Comparison of ENCODE assay signal across 7 mouse cellular contexts in the genomic region with DNA sequence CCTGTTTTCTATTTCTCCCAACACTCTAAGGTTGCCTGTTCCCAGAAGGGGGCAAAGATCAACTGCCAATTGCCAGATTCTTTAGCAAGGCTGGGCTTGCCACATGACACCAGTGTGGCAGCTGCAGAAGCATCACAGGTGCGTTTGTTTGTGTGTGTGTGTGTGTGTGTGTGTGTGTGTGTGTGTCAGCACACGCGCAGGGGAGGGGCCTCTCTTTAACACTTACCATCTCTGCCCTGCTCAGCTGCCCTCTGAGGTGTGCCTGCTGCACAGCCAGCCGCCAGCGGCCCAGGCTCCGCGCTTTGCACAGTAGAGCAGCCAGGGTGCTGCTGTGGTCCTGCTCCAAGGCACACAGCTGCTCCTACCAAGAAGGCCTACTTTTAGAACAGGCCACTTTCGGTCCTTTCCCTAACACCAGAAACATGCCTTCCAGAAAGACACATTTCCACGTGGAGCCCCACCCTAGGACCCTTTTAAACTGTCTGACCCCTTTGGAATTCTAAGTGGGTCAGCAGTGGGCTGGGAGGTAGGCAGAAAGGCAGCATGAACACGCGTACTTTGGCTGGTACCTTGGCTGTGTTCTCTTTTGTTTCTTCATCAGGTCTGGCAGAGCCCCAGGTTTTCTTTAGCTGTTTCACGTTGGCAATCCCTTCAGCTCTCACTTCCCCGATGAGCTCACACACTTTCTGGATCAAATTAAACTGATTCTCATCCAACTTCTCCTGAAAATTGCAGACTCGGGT. TPM values are rescaled to one million over a fixed set of nuclear protein-coding genes. Genes with fewer than 3 reads are reported as not detected.
A peak's percentile ranks its signal among the peaks of the same experiment; 100 is the strongest.
DNase-seq lines count a peak whose midpoint lies in the region; ATAC-seq and TF ChIP-seq lines count a peak whose summit lies in the region.

No protein-coding gene starts in this region.

- no peak overlapping the region for H3K4me2 ChIP-seq in heart, embryonic 14.5 days (ENCODE audit: low read length)
- H3K4me2 ChIP-seq in stomach, postnatal 0 days (replicated peaks; ENCODE audit: low read depth), result no peak overlapping the region

- no peak for TF ChIP-seq EP300 in stomach, postnatal 0 days (optimal IDR thresholded peaks at IDR 0.05)

- H3K4me1 ChIP-seq in heart, embryonic 14.5 days (ENCODE audit: control insufficient read depth in 2 of 2, insufficient read depth in 2 of 2, low read length in 2 of 2), result peaks cover 8 to 10% of the 10 kb centered on the region in 2 experiments; a peak in 3 of 4 replicates
- 0 out of 2 replicates have a peak, but pooled peaks cover 2% of the 10 kb centered on the region for H3K4me1 ChIP-seq in stomach, postnatal 0 days (replicated peaks; ENCODE audit: control insufficient read depth, insufficient read depth)

- no peak overlapping the region for H3K4me3 ChIP-seq in heart, embryonic 14.5 days (ENCODE audit: control insufficient read depth in 1 of 2, insufficient read depth in 1 of 2, low read depth in 1 of 2, low read length in 2 of 2)
- H3K4me3 ChIP-seq in stomach, postnatal 0 days (ENCODE audit: low read depth, low read length), result no peak overlapping the region

- H3K27ac ChIP-seq in heart, embryonic 14.5 days (replicated peaks in 1 of 2; ENCODE audit: control insufficient read depth in 1 of 2, insufficient read depth in 1 of 2, low read depth in 2 of 2, low read length in 2 of 2), result peak overlapping the region in 1 of 2 experiments; percentile 5; a peak in 2 of 4 replicates
- peak overlapping the region; percentile 70 for H3K27ac ChIP-seq in stomach, postnatal 0 days (replicated peaks)

- no peak for TF ChIP-seq CTCF in stomach, postnatal 0 days (IDR thresholded peaks at IDR 0.05; ENCODE audit: low read depth)

- peak; percentile 26 for DNase-seq in 3134 (ENCODE audit: extremely low read depth, insufficient read length, low spot score)
- DNase-seq in B cell, adult 2 months, result peak; percentile 31 to 33
- DNase-seq in embryo, embryonic 11 days, result peak; percentile 67
- DNase-seq in kidney, postnatal 10 days, result peak; percentile 72
- peak; percentile 32 for DNase-seq in lung, postnatal 25 days (ENCODE audit: low spot score)
- DNase-seq in stomach, postnatal 0 days (ENCODE audit: low spot score), result peak; percentile 76

- no peak for ATAC-seq in heart, embryonic 14.5 days (ENCODE audit: insufficient number of reproducible peaks, insufficient read depth, low FRiP score, low read depth)
- peak; percentile 88 for ATAC-seq in stomach, postnatal 0 days (ENCODE audit: low FRiP score, low TSS enrichment)

- WGBS in heart, embryonic 14.5 days, result 41% methylated on average over 14 of the region's 14 CpGs
- WGBS in stomach, postnatal 0 days, result 40% methylated on average over 14 of the region's 14 CpGs

- H3K9ac ChIP-seq in heart, embryonic 14.5 days (ENCODE audit: low read length), result 0 out of 2 replicates have a peak overlapping the region, but pooled peaks have one; percentile 13
- 0 out of 2 replicates have a peak overlapping the region, but pooled peaks have one; percentile 9 for H3K9ac ChIP-seq in stomach, postnatal 0 days (ENCODE audit: low read length)

- no peaks in the 10 kb centered on the region for H3K27me3 ChIP-seq in heart, embryonic 14.5 days (ENCODE audit: control insufficient read depth, insufficient read depth, low read length)
- H3K27me3 ChIP-seq in stomach, postnatal 0 days (ENCODE audit: control insufficient read depth, insufficient read depth, low read length), result no peaks in the 10 kb centered on the region

- no peaks in the 10 kb centered on the region for H3K36me3 ChIP-seq in heart, embryonic 14.5 days (ENCODE audit: control insufficient read depth, insufficient read depth, low read length)
- no peaks in the 10 kb centered on the region for H3K36me3 ChIP-seq in stomach, postnatal 0 days (ENCODE audit: control insufficient read depth, insufficient read depth, low read length)

- H3K9me3 ChIP-seq in heart, embryonic 14.5 days (ENCODE audit: control insufficient read depth, low read length), result peaks cover 13% of the 10 kb centered on the region
- H3K9me3 ChIP-seq in stomach, postnatal 0 days (ENCODE audit: control insufficient read depth, low read length), result no peaks in the 10 kb centered on the region

RNA-seq across cellular contexts. Expression of a gene that starts 33.8 kb away (rescaled TPM):
- polyA plus RNA-seq in heart, embryonic 14.5 days (2014; fragmentation: Nextera tagmentation; extraction: Ambion mirVana), result 220 and 225 TPM in 2 replicates
- 112 and 116 TPM in 2 replicates for polyA plus RNA-seq in stomach, postnatal 0 days (2015; fragmentation: Nextera tagmentation; extraction: Ambion mirVana)

Comparison
In these comparisons a context has a peak if more than half of its experiments do, and no peak if none do; other contexts are left out.
1. DNase-seq: peak in every context shown above with its lines; median percentile 76 in stomach, postnatal 0 days; 72 in kidney, postnatal 10 days; 67 in embryo, embryonic 11 days; 32 in B cell, adult 2 months; 32 in lung, postnatal 25 days; 26 in 3134.